Mouse (Mus musculus) frontal cortex, adult 2 months (tissue): ENCODE measurements at regions not wholly inside any gene's neighbourhood (a gene's known extent, or its start where the extent isn't known, plus 50 kb on each side); places are given as distances from the start of the nearest gene placed in this dataset.
A peak's percentile ranks its signal among the peaks of the same experiment; 100 is the strongest.

ENCODE experiments used
- DNase-seq, 2 experiments: peaks; one replicate each; pipeline ENCODE4 v3.0.0; 2022; ENCODE audit warnings: low spot score in 1 of 2; ENCODE audit errors: extremely low spot score in 1 of 2

DNA sequence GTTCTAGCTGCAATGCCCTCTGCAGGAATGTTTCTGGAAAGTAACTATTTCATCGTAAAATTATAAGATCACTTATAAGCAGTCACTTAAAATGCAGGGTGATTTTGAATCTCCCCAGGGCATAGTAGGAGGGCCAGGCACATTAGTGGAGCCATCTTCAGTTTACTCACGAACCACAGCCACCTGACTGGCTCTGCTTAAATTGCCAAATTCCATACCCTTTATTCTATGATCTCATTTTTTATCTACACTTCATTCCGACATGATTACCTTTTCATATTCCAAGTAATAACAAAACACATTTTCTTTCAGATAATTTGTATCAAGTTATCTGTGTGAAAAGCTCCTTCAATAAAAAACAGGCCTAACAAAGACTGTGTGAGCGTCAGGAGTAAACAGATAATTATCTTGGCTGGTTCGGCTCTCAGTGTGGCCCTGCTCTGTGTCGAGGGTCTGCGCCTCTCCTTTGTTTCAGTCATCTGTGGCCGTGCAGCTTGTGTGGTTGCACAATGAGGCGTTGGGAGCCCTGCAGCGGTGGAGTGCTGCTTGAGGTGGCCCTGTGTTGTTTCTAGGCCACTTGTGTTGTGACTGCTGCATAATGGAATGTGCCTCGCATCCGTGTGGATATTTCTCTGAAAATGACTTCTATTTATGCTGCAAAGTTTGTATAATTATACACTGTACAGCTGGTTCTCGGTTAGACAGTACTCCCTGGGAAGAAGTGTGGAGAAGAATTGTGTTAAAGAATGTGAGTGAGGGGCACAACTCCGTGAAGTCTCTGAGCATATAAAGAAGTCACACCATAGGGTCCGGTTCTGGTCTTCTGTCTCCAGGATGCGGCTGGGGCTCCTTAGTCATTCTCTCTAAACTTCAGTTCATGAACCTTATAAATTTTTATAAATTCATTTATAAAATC, 212.1 kb downstream of the Cdh26 start:
- no peak for DNase-seq

DNA sequence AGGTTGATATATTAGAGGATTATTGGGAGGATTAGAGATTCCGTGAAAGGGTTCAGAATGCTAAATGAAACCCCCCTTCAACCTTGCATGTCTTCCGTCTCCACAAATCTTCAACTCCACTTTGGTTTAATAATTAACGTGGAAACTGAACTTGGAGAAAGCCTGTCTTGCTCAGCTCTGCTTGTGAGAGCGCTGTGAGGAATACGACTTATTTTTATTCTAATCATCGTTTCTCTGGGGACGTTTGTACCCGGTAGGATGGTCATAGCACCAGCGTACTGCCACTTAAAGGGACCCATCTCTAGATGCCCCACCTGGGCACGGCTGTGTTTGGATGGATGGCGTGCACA, 212.7 kb downstream of the Cdh26 start:
- no peak for DNase-seq

DNA sequence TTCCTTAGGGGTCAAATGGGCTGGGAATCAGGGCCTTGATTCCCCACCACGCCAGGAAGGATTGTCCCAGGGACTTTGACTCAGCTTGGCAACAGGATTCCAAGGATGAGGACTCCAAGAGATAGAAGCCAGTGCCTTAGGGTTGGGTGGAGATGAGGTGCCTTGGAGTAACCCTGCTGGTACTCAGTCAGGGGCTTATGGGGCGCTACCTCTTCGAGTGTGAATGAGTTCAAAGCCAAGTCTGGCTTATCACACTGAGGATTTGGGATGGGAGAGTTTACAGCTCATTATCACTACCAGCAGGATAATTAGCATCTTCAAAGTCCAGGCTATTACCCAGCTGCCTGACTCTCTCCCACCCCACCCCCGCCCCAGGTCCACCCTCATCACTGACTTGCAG, 213.5 kb downstream of the Cdh26 start:
- DNase-seq, result no peak

DNA sequence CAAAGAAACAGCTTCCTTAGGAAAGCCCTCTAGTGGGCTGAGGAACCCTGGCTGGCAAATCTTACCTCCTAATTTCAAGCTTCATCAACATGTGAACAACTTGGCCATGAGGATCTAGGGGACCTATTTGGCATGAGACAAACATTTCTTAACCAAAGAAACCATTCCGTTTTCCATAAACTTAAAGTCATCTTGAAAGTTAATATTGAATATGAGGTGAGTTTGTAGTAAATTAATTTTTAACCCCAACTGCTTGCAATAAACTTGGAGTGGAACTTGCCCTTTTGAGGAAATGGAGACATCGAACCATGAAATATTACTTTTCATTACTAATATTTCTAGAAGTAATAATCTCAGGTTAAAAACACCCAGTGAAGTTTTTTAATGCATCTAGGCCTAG, 229.7 kb downstream of the Cdh26 start:
- DNase-seq, result no peak

DNA sequence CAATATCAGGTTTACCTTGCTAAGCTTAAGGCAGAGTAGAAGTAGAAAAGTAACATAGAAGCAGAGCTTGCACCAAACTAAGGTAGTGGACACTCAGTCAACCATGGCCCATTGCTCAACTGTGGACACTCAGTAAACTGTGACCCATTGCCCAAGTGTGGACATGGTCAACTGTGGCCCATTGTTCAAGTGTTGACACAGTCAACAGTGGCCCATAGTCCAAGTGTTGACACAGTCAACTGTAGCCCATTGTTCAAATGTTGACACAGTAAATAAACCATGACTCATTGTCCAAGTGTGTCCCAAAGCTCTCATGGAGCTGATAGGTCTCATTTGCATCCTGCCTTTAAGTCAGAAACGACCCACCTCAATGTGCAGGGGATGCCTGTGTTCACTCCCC, 232.1 kb downstream of the Cdh26 start:
- DNase-seq, result no peak

DNA sequence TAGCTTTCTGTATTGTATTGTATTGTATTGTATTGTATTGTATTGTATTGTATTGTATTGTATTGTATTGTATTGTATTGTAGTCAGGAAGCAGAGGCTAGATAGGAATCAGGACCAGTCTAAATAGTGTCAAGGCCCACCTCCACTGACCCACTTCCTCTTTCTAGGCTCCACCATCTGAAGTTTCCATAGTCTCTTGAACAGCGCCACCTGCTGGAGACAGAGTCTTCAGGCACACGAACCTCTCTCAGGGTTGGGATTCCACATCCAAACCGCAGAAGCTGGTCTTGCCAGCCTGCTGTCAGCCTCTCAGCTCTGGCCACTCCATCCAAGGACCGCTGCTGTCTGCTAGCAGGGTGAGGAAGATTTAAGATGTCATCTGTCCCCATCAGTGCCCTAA, 234.6 kb downstream of the Cdh26 start:
- DNase-seq, result peak; percentile 14 to 73

DNA sequence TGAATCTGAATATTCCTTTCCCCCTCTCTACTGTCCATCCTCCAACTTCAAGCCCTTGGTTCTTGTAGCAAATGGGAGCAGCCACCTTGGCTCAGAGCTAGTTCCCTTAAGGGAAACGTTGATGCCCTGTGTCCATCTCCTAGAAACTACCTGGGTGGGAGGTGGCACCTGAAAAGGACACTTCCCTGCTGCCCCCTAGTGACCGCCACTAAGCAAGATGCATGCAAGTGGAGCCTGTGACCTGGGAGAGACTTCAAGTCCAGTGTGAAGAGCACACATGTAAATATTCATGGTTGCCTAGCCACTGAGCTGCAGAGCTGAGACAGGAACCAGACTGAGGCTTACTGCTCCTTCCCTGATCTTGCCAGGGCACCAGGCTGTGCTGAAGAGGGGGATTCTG, 238.1 kb downstream of the Cdh26 start:
- DNase-seq, result no peak

DNA sequence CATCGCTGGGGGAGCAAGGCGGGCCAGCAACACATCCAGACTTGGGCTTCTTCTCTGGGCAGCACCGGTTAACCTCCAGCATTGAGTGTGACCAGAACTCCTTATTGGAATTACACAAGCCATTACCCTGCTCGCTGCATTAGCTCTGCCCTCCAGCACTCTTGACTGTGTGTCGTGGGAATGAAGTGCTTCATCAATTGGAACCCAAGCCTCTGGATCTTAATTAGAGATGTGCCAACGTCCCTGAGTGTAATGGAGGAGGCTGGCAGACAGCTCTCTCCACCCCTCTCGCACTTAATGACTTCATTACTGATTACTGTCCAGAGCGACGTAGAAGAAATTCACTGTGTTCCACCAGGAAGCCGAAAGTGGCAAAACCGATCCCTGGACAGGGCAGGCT, 240.6 kb downstream of the Cdh26 start:
- no peak for DNase-seq

DNA sequence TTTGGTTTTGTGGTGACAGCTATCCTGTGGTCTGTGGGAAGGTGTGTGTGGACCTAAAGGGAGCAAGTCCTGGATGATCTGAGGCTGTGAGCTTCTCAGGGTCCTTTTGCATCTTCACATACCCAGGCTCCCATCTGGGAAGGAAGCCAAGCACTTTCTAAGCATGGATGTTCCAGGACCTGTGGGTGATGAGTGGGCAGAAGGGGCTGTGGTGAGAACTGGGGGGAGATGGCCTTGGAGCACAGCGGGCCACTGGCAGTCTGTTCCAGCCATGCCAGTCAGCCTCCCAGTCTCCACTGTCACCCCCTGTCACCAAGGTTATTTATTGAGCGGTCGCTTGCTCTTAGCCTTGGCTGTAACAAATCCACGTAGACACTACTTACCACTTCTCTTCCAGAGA, 243.3 kb downstream of the Cdh26 start:
- DNase-seq, result no peak

DNA sequence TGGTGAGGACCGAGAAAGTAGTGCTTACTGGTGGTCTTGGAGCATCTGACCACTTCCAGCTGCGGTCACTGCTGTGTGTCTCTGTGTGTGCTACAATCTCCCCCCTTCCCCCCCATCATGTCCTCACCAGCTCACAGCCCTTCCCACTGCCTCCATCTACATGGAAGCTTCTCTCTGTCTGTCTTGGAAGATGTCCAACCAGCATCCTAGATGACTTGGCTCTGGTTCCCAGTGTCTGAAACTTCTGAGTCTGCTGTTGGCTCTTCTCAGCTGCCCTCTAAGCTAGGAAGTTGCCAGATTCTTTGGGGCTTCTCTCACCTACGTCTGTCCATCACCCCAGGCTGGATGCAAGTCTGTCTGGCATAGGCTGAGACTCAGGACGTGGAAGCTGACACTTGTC, 244.3 kb downstream of the Cdh26 start:
- peak in 1 of 2 experiments; percentile 49 for DNase-seq

DNA sequence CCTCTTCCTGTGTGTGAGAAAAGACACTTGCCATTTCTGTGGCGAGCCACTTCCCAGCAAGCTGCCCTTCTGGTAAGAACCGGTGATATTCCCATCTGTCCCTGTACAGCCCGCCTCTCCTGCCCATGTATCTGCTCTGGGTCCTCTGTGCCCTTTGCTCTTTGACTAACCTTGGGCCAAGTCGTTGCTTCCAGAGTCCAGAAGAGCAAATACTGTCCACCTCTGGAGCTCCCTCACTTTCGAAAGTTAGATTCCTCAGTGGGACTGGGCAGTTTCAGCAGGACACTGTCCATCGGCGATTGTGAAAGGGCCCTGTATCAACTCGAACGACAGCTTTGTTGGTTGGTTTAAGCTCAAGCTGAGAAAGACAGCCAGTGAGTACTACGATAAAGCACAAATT, 246.6 kb downstream of the Cdh26 start:
- DNase-seq, result no peak

DNA sequence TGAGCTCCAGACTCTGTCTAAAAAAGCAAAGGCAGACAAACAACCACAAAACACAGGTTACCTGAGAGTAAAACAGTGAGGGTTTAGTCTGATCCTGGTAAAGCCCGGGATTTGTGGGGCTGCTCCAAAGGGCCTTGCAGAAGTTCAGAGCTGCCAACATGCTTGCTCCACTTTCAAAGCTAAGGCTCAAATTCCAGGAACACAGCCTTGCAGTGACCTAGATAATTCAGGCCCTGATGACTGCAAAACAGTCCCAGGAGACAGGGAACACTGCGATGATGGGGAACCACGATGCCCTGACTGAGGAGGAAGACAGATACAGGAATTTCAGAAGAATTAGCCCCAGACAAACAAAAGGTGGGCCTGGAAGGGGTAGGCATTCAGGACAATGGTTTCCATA, 250.0 kb downstream of the Cdh26 start:
- no peak for DNase-seq

DNA sequence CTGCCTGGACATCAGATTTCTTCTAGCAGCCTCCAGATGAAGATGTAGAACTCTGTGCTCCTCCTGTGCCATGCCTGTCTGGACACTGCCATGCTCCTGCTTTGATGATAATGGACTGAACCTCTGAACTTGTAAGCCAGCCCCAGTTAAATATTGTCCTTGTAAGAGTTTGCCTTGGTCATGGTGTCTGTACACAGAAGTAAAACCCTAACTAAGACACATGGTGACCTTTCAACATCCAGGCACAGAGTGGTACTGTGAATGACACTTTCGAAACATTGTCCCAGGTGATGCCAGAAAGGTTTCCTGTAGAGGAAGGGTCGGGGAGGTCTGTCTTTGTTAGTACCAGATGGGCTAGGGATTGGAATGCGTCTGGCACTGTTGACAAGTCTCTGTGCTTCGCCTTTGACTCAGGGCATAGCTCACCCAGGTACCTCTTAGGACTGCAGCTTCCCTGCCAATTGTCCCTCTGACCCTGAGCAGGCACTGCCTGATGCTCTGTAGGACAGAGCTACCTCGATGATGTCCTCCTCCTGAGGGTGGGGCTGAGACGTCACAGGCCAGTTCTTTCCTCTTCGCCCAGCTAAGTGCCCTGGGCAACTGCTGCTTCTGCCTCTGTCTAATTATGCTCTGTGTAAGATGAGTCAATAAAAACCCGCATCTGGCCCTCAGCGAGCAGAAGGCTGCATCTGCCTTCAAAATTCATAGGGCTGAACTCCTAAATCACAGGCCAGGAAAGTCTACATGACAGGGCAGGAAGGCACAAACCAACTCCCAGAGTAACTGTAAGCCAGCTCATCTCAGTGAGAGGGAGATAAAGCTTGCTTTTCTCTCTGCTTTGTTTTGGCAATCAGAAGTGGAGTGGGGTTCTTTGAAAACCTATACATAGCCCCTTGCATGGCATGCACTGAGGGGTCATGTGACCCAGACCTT, 254.0 kb downstream of the Cdh26 start:
- no peak for DNase-seq

DNA sequence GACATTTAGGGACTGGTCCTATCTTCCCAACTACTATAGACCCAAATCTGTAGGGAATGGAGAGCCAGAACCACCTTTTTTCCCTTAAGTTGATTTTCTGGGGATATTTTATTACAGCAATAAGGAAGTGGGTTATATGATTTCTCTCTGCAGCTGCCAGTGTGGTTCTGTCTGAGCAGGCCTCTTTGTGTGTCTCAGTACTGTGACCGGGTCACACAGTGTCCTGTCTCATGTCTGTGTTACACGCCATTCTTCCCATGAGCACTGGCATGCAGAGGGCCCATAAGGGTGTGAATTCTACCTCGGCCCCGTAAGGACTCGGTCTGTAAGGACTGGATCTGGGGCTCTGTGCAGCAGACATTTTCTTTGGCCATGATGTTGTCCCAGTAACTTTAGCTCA, 254.9 kb downstream of the Cdh26 start:
- DNase-seq, result no peak

DNA sequence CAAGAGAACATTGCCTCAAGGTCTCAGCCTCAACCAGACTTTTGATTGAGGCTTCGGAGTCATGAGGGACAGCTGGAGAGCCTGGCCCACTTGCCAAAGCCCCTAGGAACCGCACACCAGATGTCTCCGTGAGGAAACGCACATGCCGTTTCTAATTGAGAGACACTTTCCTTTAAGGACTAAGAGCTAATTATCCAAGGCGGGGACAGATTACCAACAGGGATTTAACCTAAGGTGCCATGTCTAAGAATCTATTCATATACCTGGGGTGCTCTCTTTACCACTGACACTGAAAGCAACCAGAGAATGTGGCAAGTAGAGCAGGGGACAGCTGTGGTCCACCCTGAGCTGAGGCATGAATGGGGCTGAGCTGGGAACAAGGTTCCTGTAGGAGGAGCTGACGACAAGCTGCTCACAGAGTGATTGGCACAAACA, 255.9 kb downstream of the Cdh26 start:
- no peak for DNase-seq

DNA sequence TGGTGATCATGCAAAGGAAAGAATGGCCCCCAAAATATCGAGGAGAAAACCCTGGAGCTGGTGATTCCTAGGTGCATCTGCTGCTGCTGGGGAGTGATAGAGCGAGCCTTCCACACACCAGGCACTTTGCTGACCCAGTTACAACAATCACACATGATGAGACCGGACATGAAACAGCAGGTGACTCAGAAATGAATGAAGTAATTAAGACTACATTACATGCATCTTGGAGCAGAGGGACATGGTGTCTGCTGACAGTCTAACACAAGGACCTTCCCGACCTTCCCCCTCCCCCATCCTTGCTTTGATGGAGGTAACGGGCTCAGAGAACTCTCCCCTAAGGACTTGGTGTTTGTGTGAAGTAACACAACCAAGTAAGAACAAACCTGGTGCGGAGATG, 258.3 kb downstream of the Cdh26 start:
- DNase-seq, result no peak

DNA sequence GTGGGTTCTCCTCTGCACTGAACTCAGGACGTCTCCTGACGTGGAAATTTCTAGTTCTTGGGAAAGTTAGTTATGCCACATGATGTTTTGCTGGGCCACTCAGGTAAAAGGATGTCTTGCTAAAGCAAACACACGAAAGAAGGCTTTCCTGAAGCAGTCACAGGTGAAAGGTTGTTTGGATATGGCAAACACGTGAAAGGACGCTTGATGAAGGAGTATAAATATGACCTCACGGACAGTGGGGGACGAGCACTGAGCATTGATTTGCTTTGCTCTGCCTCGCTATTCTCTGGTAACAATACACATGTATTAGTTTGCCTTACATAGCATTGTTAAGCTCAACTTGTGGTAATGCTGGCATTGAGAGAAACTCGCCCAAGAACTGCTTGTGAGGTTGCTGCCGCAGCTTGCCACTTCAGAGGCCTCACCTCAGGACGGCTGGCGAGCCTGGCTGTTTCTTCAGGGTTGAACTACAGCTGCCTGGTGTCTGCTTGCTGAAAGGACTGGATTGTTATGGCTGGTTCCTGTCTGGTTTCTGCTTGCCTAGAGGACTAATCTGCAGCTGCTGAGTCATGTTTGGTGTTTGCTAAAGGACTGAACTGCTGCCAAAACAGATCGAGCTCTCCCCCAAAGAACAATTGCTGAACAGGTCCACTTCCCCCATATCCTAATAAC, 261.0 kb downstream of the Cdh26 start:
- DNase-seq, result peak in 1 of 2 experiments; percentile 40

DNA sequence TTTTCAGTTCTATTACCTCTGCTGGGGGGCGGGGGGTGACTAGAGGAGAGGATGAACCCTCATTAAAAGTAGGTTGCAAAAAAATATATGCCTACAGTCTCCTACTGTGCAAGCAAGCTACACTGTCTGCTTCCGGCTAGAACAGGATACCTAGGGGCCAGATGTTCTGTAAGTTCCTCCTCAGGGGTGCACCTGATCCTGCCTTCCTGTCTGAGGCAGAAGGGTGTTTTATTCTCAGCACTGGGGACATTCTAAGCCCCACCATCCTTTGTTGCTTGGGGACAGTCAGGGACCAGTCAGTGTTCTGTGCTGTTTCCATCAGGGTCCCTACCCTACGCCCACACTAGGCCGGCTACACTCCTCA, 261.5 kb downstream of the Cdh26 start:
- no peak for DNase-seq

DNA sequence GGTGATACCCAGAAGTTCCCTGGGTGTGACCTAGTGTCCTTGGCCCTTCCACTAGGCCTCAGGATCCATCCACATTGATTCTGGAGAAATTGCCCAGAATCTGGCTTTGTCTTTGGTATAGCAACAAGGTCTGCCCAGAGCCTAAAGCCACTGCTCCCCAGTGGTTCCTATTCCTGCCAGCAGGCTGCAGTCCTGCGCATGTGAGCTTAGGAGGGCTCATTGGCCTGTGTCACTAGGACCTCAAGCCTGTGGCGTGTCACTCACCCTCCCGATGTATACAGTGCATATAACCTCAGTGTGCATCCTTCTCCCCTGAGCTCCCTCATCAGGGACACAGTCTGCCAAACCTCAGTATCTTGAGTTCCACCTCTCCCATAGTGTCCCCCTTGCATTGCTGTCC, 261.9 kb downstream of the Cdh26 start:
- DNase-seq, result no peak

DNA sequence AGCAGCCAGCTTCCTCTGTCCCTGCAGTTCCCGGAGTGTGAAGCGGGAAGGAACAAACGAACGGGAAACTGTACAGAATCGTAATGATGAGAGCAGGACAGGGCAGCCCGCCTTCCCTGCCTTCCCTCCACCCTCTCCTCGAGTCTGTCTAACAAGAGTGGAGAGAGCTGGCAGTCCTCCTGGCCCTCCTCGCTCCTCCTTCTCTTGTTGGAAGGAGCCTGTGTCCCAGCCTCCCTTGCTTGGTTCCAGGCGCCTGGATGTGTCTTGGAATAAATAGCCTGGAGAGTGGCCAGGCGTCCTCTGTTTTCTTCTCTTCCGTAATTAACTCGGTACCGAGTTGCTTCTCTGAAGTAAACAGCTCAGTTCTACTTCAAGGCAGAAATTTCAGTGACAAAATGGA, 268.3 kb downstream of the Cdh26 start:
- DNase-seq, result peak; percentile 82 to 84

DNA sequence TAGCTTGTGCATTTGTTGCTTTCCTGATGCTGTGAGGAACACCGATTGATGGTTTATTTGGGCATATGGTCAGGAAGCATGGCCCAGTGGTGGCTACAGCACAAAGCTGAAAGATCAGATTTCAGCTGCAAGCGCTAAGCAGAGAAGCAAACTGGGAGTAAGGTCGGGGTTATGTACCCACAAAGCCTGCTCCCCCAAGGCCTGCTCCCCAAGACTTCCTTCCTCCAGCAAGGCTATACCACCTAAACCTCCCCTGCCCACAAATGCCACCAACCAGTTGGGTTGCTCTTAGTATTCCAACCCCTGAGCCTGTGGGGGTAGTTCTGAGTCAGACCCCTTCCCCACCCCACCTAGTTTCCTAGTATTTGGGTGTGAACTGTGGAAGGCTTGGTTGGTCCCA, 270.5 kb downstream of the Cdh26 start:
- no peak for DNase-seq
